Comparison of ENCODE assay signal across 20 mouse cellular contexts in genomic region chr17:27541984-27542383, GRCm38 (mm10). TPM values are rescaled to one million over a fixed set of nuclear protein-coding genes. Genes with fewer than 3 reads are reported as not detected.
"Had no signal": no experiment of that assay in that cellular context is flagged by ENCODE, and none has a peak within 500 bp of the region (broad histone marks: within the 10 kb centered on the region; RNA-seq: fewer than 3 reads in every experiment).

No protein-coding gene starts in this region.

- H3K9ac ChIP-seq: lung, embryonic 15.5 days; midbrain, embryonic 13.5 days; midbrain, embryonic 15.5 days; neural tube, embryonic 12.5 days had no signal

- DNase-seq: lung, adult 2 months; lung, postnatal 10 days; lung, postnatal 36 days; right cerebral cortex, postnatal 25 days; right cerebral cortex, postnatal 4 days; spleen, adult 18-20 months; thymus, adult 18-20 months; thymus, postnatal 14 days; thymus, postnatal 36 days had no signal

- H3K36me3 ChIP-seq: lung, embryonic 15.5 days; midbrain, embryonic 13.5 days; midbrain, embryonic 15.5 days; neural tube, embryonic 12.5 days had no signal

- H3K27ac ChIP-seq: lung, embryonic 15.5 days; macrophage; midbrain, embryonic 13.5 days; midbrain, embryonic 15.5 days; neural tube, embryonic 12.5 days had no signal

- H3K27me3 ChIP-seq: lung, embryonic 15.5 days; midbrain, embryonic 13.5 days; midbrain, embryonic 15.5 days; neural tube, embryonic 12.5 days had no signal

- H3K4me2 ChIP-seq: lung, embryonic 15.5 days; midbrain, embryonic 11.5 days; midbrain, embryonic 13.5 days; midbrain, embryonic 15.5 days; neural tube, embryonic 12.5 days had no signal

- H3K9me3 ChIP-seq: lung, embryonic 15.5 days; megakaryocyte, embryonic 14.5 days; midbrain, embryonic 13.5 days; midbrain, embryonic 15.5 days; neural tube, embryonic 12.5 days had no signal

- H3K4me1 ChIP-seq: lung, embryonic 15.5 days; midbrain, embryonic 15.5 days; neural tube, embryonic 12.5 days had no signal

- ATAC-seq: midbrain, embryonic 13.5 days; midbrain, embryonic 15.5 days had no signal

- H3K4me3 ChIP-seq: lung, embryonic 15.5 days; megakaryocyte, embryonic 14.5 days; midbrain, embryonic 13.5 days; midbrain, embryonic 15.5 days; neural tube, embryonic 12.5 days had no signal

RNA-seq across cellular contexts. Expression of gene Grm4, which starts 20.8 kb away (rescaled TPM):
- total RNA-seq: megakaryocyte progenitor cell, adult 5-6 weeks; monocyte, adult 5-6 weeks; neutrophil, adult 5-6 weeks had no signal
- polyA plus RNA-seq: liver, embryonic 16.5 days; macrophage had no signal
